Mouse (Mus musculus) bone marrow, adult 2 months (tissue): ENCODE measurements around the gene Rapgef3. TPM values are rescaled to one million over a fixed set of nuclear protein-coding genes. Genes with fewer than 3 reads are reported as not detected.

Experiments
- H3K27ac ChIP-seq: fragments of 200-500 bp; 2 replicates; pipeline ENCODE4 v1.5.1; 2012; ENCODE audit warnings: low read depth, mild to moderate bottlenecking, control low read depth, inconsistent platforms, low read length; ENCODE audit not compliant: control insufficient read depth, poor library complexity, insufficient read depth
- H3K4me1 ChIP-seq: fragments of 200-500 bp; 2 replicates; pipeline ENCODE4 v1.6.1; 2011; ENCODE audit warnings: low read length; ENCODE audit not compliant: control insufficient read depth, insufficient read depth
- H3K4me3 ChIP-seq: fragments of 200-500 bp; replicated peaks from 2 replicates; pipeline ENCODE3; 2011; ENCODE audit warnings: mild to moderate bottlenecking, low read depth, low read length, control low read depth; ENCODE audit not compliant: control insufficient read depth
- CTCF ChIP-seq: fragments of 200-500 bp; IDR thresholded peaks from 2 replicates; pipeline ENCODE4 v1.5.1; 2011; ENCODE audit warnings: low read length, control low read depth; ENCODE audit not compliant: control insufficient read depth, insufficient read depth
- POLR2A ChIP-seq: fragments of 200-500 bp; IDR thresholded peaks from 2 replicates; pipeline ENCODE4 v1.6.1; 2011; ENCODE audit warnings: low read depth, mild to moderate bottlenecking, control low read depth, low read length, borderline replicate concordance; ENCODE audit not compliant: control insufficient read depth
- WGBS: fragments of 180-500 bp; shearing (Covaris S2); methylation state at CpG from one replicate; pipeline ENCODE4 v1.1.7; 2018; 5-methylcytosine and 5-hydroxymethylcytosine counted together
- polyA plus RNA-seq: library from polyadenylated mRNA; stranded (reverse); fragments of >200 nt; gene quantifications from 2 replicates; pipeline ENCODE4 v1.2.4, GENCODE M21; 2011; ENCODE audit warnings: low replicate concordance; ENCODE audit not compliant: missing spikeins, insufficient read depth, insufficient read length

The Rapgef3 gene
- polyA plus RNA-seq, 1 experiment = 17.0 TPM

GRCm38 (mm10) chr15:97799446-97799845 lies 31.7 kb upstream of the Rapgef3 start:
- no peak overlapping the region for H3K4me3 ChIP-seq
- 91% methylated on average over 11 of the region's 11 CpGs for WGBS
- TF ChIP-seq CTCF (no peak), POLR2A (no peak)

GRCm38 (mm10) chr15:97798134-97798533 lies 30.4 kb upstream of the Rapgef3 start:
- H3K27ac ChIP-seq = no peak overlapping the region
- 89% methylated on average over 17 of the region's 17 CpGs for WGBS
- TF ChIP-seq POLR2A (no peak), CTCF (no peak)

More at GRCm38 (mm10) chr15:97799446-97799845, 31.7 kb upstream of the Rapgef3 start:
- no peak overlapping the region for H3K27ac ChIP-seq
- H3K4me1 ChIP-seq = no peaks in the 10 kb centered on the region

GRCm38 (mm10) chr15:97796674-97797310 lies 29.0 kb upstream of the Rapgef3 start:
- Histone ChIP-seq H3K4me3 (no peak overlapping the region), H3K27ac (no peak overlapping the region), H3K4me1 (no peaks in the 10 kb centered on the region)
- TF ChIP-seq CTCF = no peak
- TF ChIP-seq POLR2A = no peak
- WGBS = 89% methylated on average over 17 of the region's 17 CpGs

More at GRCm38 (mm10) chr15:97798134-97798533, 30.4 kb upstream of the Rapgef3 start:
- Histone ChIP-seq H3K4me3 (no peak overlapping the region), H3K4me1 (no peaks in the 10 kb centered on the region)

- 93% methylated on average over 10 of the region's 10 CpGs for WGBS
These were observed 27.9 kb upstream of the Rapgef3 start for GRCm38 (mm10) chr15:97795559-97796235.

GRCm38 (mm10) chr15:97794268-97794667 lies 26.5 kb upstream of the Rapgef3 start:
- WGBS = 75% methylated on average over 5 of the region's 5 CpGs
- H3K27ac ChIP-seq = no peak overlapping the region
- H3K4me3 ChIP-seq = no peak overlapping the region
- no peaks in the 10 kb centered on the region; the same call in 1 of the 2 replicates for H3K4me1 ChIP-seq
- TF ChIP-seq POLR2A (no peak), CTCF (peak; percentile 32)

More at GRCm38 (mm10) chr15:97795559-97796235, 27.9 kb upstream of the Rapgef3 start:
- H3K4me3 ChIP-seq = no peak overlapping the region
- no peak for TF ChIP-seq CTCF
- TF ChIP-seq POLR2A = no peak
- no peak overlapping the region for H3K27ac ChIP-seq
- no peaks in the 10 kb centered on the region for H3K4me1 ChIP-seq

GRCm38 (mm10) chr15:97793386-97794153 lies 25.8 kb upstream of the Rapgef3 start:
- H3K4me1 ChIP-seq = no peaks in the 10 kb centered on the region; the same call in 1 of the 2 replicates
- 87% methylated on average over 18 of the region's 18 CpGs for WGBS
- H3K27ac ChIP-seq = no peak overlapping the region
- no peak overlapping the region for H3K4me3 ChIP-seq
- TF ChIP-seq POLR2A (no peak), CTCF (no peak)

- Histone ChIP-seq H3K4me3 (no peak overlapping the region), H3K4me1 (peaks cover 7% of the 10 kb centered on the region), H3K27ac (no peak overlapping the region)
- TF ChIP-seq POLR2A = no peak
- no peak for TF ChIP-seq CTCF
- WGBS = 87% methylated on average over 11 of the region's 11 CpGs
These were observed 23.4 kb upstream of the Rapgef3 start for GRCm38 (mm10) chr15:97791126-97791700.
